Mouse (Mus musculus): Measurements from ENCODE around the gene Grik5.

GRCm38 (mm10) chr7:24971261-24971971 lies 100.7 kb downstream of the Grik5 start:
- TF ChIP-seq POLR2A (IDR thresholded peaks at IDR 0.05; ENCODE audit: borderline replicate concordance, extremely low read depth, insufficient read depth, insufficient read length, poor library complexity, severe bottlenecking): no peak
- TF ChIP-seq CTCF (IDR thresholded peaks at IDR 0.05; ENCODE audit: borderline replicate concordance, extremely low read depth, insufficient read depth, insufficient read length): peak; percentile 68; the same call in 1 of the 2 replicates

All from brain, embryonic 14.5 days (tissue).